Mouse (Mus musculus): Measurements from ENCODE around the gene Gpr152. TPM values are rescaled to one million over a fixed set of nuclear protein-coding genes. Genes with fewer than 3 reads are reported as not detected.

The Gpr152 gene
- polyA plus RNA-seq (2012; ENCODE audit: low replicate concordance) = 0.06 TPM in 1 of 2 replicates, not detected in the other

GRCm38 (mm10) chr19:4139446-4139845 lies at the start of gene Gpr152:
Gene Gpr152 (plus strand): TSS chr19:4139787.

GRCm38 (mm10) chr19:4096642-4097440 lies 42.7 kb upstream of the Gpr152 start, which contains the start of gene Cdk2ap2:
Gene Cdk2ap2 (plus strand): TSS chr19:4097182.

GRCm38 (mm10) chr19:4099837-4100717 lies 39.5 kb upstream of the Gpr152 start, which contains the start of gene Pitpnm1:
Gene Pitpnm1 (plus strand): TSS chr19:4099998.

GRCm38 (mm10) chr19:4125741-4126696 lies 13.6 kb upstream of the Gpr152 start, which contains the start of gene Aip:
Gene Aip (minus strand): TSS chr19:4125858.

GRCm38 (mm10) chr19:4143759-4144268 lies 4.2 kb downstream of the Gpr152 start, which contains the start of gene Cabp4:
Gene Cabp4 (minus strand): TSS chr19:4144033.

GRCm38 (mm10) chr19:4148491-4148806 lies 8.9 kb downstream of the Gpr152 start, which contains the start of gene Coro1b:
Gene Coro1b (plus strand): TSS chr19:4148619.

GRCm38 (mm10) chr19:4153232-4153654 lies 13.7 kb downstream of the Gpr152 start, which contains the start of gene Ptprcap:
Gene Ptprcap (plus strand): TSS chr19:4153604.

GRCm38 (mm10) chr19:4162646-4163542 lies 23.3 kb downstream of the Gpr152 start, which contains the start of gene Rps6kb2:
Gene Rps6kb2 (minus strand): TSS chr19:4163354.

GRCm38 (mm10) chr19:4175368-4175947 lies 35.9 kb downstream of the Gpr152 start, which contains the start of gene Carns1:
Gene Carns1 (minus strand): TSS chr19:4175479.

GRCm38 (mm10) chr19:4190831-4191334 lies 51.3 kb downstream of the Gpr152 start, which contains the start of gene Tbc1d10c:
Gene Tbc1d10c (minus strand): TSS chr19:4191284.

GRCm38 (mm10) chr19:4191528-4192250 lies 52.1 kb downstream of the Gpr152 start, which contains the start of gene Ppp1ca:
Gene Ppp1ca (plus strand): TSS chr19:4192065.

Other genes starting within 250 kb of the Gpr152 start
- 168 and 319 TPM in 2 replicates for gene Tcirg1, start 232.7 kb upstream of the Gpr152 start, polyA plus RNA-seq (2012; ENCODE audit: low replicate concordance)
- gene Ndufs8, start 227.0 kb upstream of the Gpr152 start, polyA plus RNA-seq (2012; ENCODE audit: low replicate concordance) = 14.4 and 178 TPM in 2 replicates
- gene Aldh3b1, start 210.0 kb upstream of the Gpr152 start, polyA plus RNA-seq (2012; ENCODE audit: low replicate concordance) = 12.9 and 17.0 TPM in 2 replicates
- gene Unc93b1, start 204.6 kb upstream of the Gpr152 start, polyA plus RNA-seq (2012; ENCODE audit: low replicate concordance) = 560 and 780 TPM in 2 replicates
- 0.03 TPM in 1 of 2 replicates, not detected in the other for gene Aldh3b3, start 181.1 kb upstream of the Gpr152 start, polyA plus RNA-seq (2012; ENCODE audit: low replicate concordance)
- 0.14 and 1.1 TPM in 2 replicates for gene Aldh3b2, start 167.5 kb upstream of the Gpr152 start, polyA plus RNA-seq (2012; ENCODE audit: low replicate concordance)
- 0.24 and 2.2 TPM in 2 replicates for gene Acy3, start 153.2 kb upstream of the Gpr152 start, polyA plus RNA-seq (2012; ENCODE audit: low replicate concordance)
- gene Tbx10, start 147.0 kb upstream of the Gpr152 start, polyA plus RNA-seq (2012; ENCODE audit: low replicate concordance) = not detected in 2 replicates
- gene Nudt8, start 139.2 kb upstream of the Gpr152 start, polyA plus RNA-seq (2012; ENCODE audit: low replicate concordance) = 15.0 and 27.5 TPM in 2 replicates
- gene Gm49405, start 139.2 kb upstream of the Gpr152 start, polyA plus RNA-seq (2012; ENCODE audit: low replicate concordance) = 6.1 and 8.0 TPM in 2 replicates
- gene Doc2g, start 136.5 kb upstream of the Gpr152 start, polyA plus RNA-seq (2012; ENCODE audit: low replicate concordance) = 8.9 and 23.7 TPM in 2 replicates
- gene Ndufv1, start 127.0 kb upstream of the Gpr152 start, polyA plus RNA-seq (2012; ENCODE audit: low replicate concordance) = 57.0 and 132 TPM in 2 replicates
- 64.6 and 210 TPM in 2 replicates for gene Gstp1, start 101.8 kb upstream of the Gpr152 start, polyA plus RNA-seq (2012; ENCODE audit: low replicate concordance)
- gene Gstp2, start 93.8 kb upstream of the Gpr152 start, polyA plus RNA-seq (2012; ENCODE audit: low replicate concordance) = 0.47 and 0.56 TPM in 2 replicates
- 8.4 and 10.8 TPM in 2 replicates for gene Gstp3, start 80.2 kb upstream of the Gpr152 start, polyA plus RNA-seq (2012; ENCODE audit: low replicate concordance)
- not detected in 2 replicates for gene Cabp2, start 58.2 kb upstream of the Gpr152 start, polyA plus RNA-seq (2012; ENCODE audit: low replicate concordance)
- 251 and 401 TPM in 2 replicates for gene Cdk2ap2, start 42.6 kb upstream of the Gpr152 start, polyA plus RNA-seq (2012; ENCODE audit: low replicate concordance)
- 226 and 266 TPM in 2 replicates for gene Pitpnm1, start 39.8 kb upstream of the Gpr152 start, polyA plus RNA-seq (2012; ENCODE audit: low replicate concordance)
- gene Aip, start 13.9 kb upstream of the Gpr152 start, polyA plus RNA-seq (2012; ENCODE audit: low replicate concordance) = 166 and 283 TPM in 2 replicates
- 2.9 and 3.2 TPM in 2 replicates for gene Cabp4, start 4.2 kb downstream of the Gpr152 start, polyA plus RNA-seq (2012; ENCODE audit: low replicate concordance)
- gene Coro1b, start 8.8 kb downstream of the Gpr152 start, polyA plus RNA-seq (2012; ENCODE audit: low replicate concordance) = 197 and 258 TPM in 2 replicates
- 1,796 and 2,730 TPM in 2 replicates for gene Ptprcap, start 13.8 kb downstream of the Gpr152 start, polyA plus RNA-seq (2012; ENCODE audit: low replicate concordance)
- gene Rps6kb2, start 23.6 kb downstream of the Gpr152 start, polyA plus RNA-seq (2012; ENCODE audit: low replicate concordance) = 46.3 and 105 TPM in 2 replicates
- gene Carns1, start 35.7 kb downstream of the Gpr152 start, polyA plus RNA-seq (2012; ENCODE audit: low replicate concordance) = 40.4 and 54.0 TPM in 2 replicates
- 638 and 694 TPM in 2 replicates for gene Tbc1d10c, start 51.5 kb downstream of the Gpr152 start, polyA plus RNA-seq (2012; ENCODE audit: low replicate concordance)
- gene Ppp1ca, start 52.3 kb downstream of the Gpr152 start, polyA plus RNA-seq (2012; ENCODE audit: low replicate concordance) = 456 and 607 TPM in 2 replicates
- 45.2 and 49.9 TPM in 2 replicates for gene Rad9a, start 61.9 kb downstream of the Gpr152 start, polyA plus RNA-seq (2012; ENCODE audit: low replicate concordance)
- gene Clcf1, start 74.5 kb downstream of the Gpr152 start, polyA plus RNA-seq (2012; ENCODE audit: low replicate concordance) = 130 and 210 TPM in 2 replicates
- 0.75 and 163 TPM in 2 replicates for gene AC109138.7, start 74.6 kb downstream of the Gpr152 start, polyA plus RNA-seq (2012; ENCODE audit: low replicate concordance)
- gene Pold4, start 92.1 kb downstream of the Gpr152 start, polyA plus RNA-seq (2012; ENCODE audit: low replicate concordance) = 157 and 158 TPM in 2 replicates
- 27.8 and 60.7 TPM in 2 replicates for gene Ssh3, start 129.4 kb downstream of the Gpr152 start, polyA plus RNA-seq (2012; ENCODE audit: low replicate concordance)
- 25.1 and 46.7 TPM in 2 replicates for gene Ankrd13d, start 143.3 kb downstream of the Gpr152 start, polyA plus RNA-seq (2012; ENCODE audit: low replicate concordance)
- gene Grk2, start 166.4 kb downstream of the Gpr152 start, polyA plus RNA-seq (2012; ENCODE audit: low replicate concordance) = 1,315 and 1,512 TPM in 2 replicates

Data from hematopoietic multipotent progenitor cell, adult 10-12 weeks (in vitro differentiated cells).